Mouse (Mus musculus) layer of hippocampus, adult 18-20 months (tissue): ENCODE results near the gene Atg9a. TPM values are rescaled to one million over a fixed set of nuclear protein-coding genes. Genes with fewer than 3 reads are reported as not detected.

ENCODE experiments used
- DNase-seq, 2 experiments: peaks; one replicate each; pipeline ENCODE4 v3.0.0; 2022; ENCODE audit warnings: low spot score in 2 of 2
- total RNA-seq, 2 experiments: library from RNA; stranded (reverse); gene quantifications; 2 replicates each; pipeline ENCODE4 v1.2.3; 2021

The Atg9a gene
- total RNA-seq, 2 experiments from 2014 or later, result 108 to 115 TPM

DNA sequence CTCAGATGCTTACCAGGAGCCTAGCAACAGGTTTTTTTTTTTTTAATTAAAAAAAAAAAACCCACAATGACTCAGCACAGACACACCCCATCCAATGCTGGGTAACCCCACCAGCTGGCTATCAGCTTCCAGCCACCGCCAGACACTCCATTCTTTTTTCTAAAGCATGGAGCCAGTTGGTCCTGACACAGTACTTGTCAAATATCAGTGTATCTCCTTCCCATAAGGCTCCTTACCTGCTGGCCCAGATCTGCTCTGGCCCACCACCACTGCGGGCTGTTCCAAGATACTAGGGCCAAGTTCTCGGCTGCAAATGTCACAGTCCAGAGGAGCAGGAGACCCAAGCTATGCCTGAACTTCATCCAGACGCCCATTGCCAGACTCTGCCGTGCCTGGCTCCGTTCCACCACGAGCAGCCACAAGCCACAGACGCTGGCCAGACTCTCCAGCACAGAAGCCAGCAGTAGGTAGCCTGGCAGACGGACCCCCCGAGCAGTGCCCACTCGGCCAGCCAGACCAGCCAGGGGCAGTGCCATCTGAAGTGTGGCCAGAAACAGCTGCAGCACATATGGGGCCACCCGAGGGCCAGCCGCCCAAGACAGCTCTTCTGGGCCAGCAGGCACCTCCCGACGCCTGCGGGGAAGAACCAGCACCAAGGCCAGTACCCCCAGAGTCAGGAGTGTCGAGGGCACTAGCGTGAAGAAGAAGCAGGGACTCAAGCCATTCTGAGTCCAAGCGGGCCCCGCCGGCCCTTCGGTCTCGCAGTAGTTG, 12.5 kb downstream of the Atg9a start:
- peak in 1 of 2 experiments; percentile 39 for DNase-seq

DNA sequence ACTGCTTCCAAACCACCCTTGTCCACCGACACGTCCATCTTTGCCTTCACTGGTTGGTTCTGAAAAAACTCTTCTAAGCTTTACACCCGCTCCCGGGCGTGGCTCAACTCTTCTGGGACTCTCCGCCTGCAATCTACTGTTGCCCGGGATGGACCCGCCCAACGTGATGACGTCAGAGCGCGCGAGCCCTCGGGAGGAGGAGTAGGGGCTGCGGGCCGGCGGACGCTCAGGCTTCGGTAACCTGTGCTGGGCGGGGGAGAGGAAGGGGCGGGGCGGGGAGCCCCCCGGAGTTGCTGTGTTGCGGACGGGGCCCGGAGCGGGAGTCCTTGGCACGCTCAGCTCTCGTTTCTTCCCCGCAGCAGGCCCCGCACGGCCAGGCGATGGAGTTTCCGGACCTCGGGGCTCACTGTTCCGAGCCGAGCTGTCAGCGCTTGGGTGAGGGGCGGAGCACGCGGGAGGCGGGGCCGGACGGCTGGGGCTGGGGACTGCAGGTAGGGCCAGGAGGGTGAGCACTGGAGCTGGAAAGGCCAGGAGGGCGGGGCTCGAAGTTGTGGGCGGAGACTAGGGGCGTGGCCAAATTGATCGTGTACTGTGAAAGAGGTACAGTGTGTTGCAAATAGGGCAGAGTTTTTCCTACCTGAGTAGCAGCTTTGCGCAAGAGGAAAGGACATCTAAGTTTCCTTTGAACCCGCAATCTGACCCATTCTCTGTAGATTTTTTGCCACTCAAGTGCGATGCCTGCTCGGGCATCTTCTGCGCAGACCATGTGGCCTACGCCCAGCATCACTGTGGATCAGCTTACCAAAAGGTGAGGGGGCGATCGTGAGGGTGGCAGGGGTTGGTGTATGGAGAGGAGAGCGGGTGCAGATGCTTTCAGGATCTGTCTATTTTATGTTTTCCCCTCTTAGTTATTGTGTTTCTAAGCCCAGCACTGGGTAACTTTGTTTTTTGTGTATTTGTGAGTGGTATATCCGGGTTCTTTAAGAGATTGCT, 23.2 kb downstream of the Atg9a start, which contains the start of gene Zfand2b:
Gene Zfand2b (plus strand): TSS at position 175 of the 993 bp plus-strand sequence.
- DNase-seq, result peak; percentile 91 to 95

GRCm38 (mm10) chr1:75168093-75168471, 23.9 kb downstream of the Atg9a start:
- no peak for DNase-seq

- DNase-seq, result no peak
These were observed 31.8 kb downstream of the Atg9a start for GRCm38 (mm10) chr1:75160256-75160617.

GRCm38 (mm10) chr1:75159540-75160255, 32.3 kb downstream of the Atg9a start:
- DNase-seq, result no peak

GRCm38 (mm10) chr1:75158990-75159389, 33.0 kb downstream of the Atg9a start:
- no peak for DNase-seq

GRCm38 (mm10) chr1:75155837-75156236, 36.2 kb downstream of the Atg9a start:
- DNase-seq, result no peak

DNA sequence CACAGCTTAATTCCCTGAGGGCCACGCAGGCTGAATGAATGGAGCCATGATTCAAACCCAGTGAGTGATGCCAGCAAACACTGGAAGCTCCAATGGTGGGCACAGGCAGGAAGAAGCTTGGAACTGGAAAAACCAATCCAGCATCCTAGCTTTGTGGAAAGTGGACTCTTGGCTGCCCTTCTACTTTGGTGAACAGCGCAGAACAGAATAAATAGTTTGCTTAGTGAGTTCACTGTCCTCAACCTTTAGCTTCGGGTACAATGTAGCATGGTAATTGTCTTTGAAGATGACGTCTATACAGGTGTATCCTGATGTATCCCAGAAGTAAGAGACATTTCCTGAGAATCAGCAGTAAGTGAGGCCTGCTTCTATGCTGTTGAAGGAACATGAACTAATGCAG, 43.3 kb downstream of the Atg9a start:
- DNase-seq, result no peak

- DNase-seq, result no peak
These were observed 44.4 kb downstream of the Atg9a start for GRCm38 (mm10) chr1:75147411-75148135.

- no peak for DNase-seq
These were observed 46.4 kb downstream of the Atg9a start for GRCm38 (mm10) chr1:75145589-75145988.

DNA sequence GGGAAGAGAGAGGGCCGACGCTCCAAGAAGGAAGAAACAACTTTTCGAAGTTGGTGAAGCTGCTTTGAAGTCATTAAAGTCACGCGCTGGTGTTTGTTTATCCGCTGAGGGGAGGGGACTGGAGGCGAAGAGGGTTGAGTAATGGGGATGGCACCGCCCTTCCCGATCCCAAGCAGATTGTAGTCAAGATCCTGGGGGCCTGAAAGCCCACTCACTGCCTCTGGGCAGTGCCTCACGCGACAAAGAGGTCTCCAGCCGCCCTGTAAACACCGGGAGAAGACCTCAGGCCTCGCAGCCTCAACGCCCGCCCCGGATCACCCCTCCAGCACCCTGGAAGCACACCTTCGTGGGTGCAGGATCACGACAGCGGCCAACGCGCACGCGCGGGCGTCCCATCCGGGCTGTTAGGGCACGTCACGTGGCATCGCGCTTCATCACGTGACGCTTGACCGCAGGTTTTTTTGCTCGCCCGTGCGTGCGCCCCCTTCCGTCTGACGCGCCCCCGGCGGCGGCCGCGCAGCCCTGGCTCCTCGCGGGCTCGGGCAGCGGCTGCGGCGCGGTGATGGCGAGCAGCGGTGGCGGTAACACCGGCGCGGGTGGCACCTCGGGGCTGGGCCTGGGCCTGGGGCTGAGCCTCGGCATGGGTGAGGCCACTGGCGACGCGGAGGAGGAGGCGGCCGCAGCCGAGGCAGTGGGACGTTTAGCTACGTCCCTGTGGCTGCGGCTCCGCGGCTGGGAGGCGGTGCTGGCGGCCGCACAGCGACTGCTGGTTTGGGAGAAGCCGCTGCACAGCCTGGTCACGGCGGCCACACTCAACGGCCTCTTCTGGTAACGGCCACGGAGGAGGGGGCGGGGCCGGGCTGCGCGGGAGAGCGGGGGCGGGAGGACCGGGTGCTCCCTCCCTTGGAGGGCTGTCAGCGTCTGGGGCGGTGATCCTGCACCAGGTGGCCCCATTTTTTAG, 49.4 kb downstream of the Atg9a start, which contains the start of the genes Cnppd1 and Retreg2:
Gene Cnppd1 (minus strand): TSS at position 411 of the 961 bp plus-strand sequence.
Gene Retreg2 (plus strand): TSS at position 478 of the 961 bp plus-strand sequence.
- peak; percentile 93 to 97 for DNase-seq

DNA sequence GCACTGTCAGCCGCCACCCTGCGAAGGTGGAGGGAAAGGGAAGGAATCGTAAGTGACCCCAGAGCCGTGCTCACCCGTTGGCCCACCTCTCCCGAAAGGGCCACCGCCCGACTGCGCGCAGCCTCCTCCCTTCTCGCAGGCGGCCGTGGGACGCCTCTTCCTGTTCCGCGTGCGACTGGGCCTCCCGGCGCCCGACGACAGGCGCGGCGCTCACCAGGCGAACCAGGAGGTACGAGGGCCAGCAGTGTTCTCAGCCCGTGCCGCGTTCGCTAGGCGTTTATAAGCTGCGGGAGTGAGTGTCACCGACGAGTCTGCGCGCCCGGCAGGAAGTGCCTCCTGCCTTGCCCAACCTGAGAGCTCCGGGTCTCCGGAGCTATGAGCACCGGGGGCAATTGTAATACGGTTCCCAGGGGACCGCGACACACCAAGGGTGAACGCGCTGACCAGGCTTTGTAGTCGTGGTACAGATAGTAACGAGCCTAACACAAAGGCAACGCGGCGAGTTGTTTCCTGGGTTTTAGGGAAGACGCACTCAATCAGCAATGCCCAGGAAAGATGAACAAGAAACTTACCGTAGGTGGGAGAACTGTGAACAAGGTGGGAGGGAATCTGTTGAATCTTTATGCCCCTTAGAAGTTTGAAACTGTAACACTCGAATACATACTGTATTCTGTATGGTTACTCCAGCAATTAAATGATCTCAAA, 50.4 kb downstream of the Atg9a start:
- peak; percentile 43 to 61 for DNase-seq

GRCm38 (mm10) chr1:75140601-75141190, 51.3 kb downstream of the Atg9a start:
- no peak for DNase-seq

- DNase-seq, result no peak
These were observed 53.5 kb downstream of the Atg9a start for GRCm38 (mm10) chr1:75138448-75138847.

DNA sequence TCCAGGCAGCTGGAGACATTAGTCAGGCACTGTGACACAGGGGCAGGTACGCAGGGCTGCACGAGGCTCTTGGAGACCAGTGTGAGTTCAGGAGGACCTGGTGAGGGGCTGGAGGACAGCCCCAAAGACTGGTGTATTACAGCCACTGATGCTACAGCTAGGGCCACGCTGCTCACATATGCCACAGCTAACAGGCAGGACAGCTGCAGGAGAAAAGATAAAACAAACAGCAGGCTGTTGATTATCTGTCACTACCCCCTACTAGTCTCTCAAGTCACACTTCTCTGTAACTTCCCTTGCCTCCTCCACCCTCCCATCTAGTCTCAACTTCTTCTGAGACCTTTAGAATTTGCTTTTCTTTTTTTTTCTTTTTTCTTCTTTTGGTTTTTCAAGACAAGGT, 55.3 kb downstream of the Atg9a start:
- DNase-seq, result no peak

DNA sequence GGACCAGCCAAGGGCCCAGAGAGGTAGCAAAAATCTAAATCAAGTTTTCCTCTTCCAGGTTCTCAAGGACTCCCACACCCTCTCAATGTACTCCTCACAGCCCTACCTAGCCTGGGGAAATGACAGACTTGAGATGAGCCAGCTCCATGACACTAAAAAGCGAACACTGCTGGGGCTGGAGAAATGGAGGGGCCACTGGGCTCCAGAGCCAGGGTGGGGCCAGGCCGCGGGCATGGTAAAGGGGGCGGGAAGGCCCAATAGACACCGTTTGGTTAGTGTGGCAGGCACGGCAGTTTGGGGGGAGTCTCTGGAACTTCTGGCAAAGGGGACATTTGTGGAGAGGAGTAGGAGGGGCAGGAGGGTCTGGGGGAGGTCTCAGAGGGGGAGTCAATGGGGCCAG, 55.7 kb downstream of the Atg9a start:
- DNase-seq, result no peak

DNA sequence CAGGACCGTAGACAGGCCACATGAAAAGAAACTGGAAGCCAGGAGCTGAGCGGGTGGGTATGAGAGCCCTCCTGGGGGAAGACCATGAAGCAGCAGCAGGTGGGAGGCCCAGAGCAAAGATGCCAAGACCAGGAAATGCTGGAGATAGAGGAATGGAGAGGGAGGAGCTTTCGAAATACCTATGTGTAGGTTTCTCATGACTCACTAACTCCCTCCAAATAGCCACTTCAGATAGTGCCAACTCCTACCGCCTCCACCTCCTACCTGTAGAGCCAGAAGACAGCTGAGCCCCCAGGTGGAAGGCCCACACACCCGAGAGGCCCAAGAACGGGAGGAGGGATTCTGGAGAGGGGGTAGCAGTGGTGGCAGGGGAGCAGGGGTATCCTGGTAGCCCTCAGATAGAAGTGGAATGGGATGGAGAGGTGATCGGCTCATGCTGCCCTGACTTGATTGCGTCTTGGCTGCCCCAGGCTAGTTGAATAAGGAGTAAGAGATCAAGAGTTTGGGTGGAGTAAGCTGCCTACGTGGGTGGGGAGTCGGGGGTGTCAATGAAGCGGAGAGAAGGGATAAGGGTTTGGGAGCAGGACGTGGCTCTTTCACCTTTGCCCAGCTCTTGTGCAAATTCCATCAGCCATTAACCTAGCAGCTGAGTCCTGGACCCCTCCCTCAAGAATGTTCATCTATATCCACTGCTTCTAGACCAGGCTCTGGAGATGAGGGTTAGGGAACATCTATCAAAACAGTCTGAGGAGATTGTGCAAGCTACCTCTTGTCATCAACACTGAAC, 58.4 kb downstream of the Atg9a start, which contains the start of gene Slc23a3:
Gene Slc23a3 (minus strand): TSS at position 470 of the 787 bp plus-strand sequence.
- DNase-seq, result no peak
